In the genomic region with DNA sequence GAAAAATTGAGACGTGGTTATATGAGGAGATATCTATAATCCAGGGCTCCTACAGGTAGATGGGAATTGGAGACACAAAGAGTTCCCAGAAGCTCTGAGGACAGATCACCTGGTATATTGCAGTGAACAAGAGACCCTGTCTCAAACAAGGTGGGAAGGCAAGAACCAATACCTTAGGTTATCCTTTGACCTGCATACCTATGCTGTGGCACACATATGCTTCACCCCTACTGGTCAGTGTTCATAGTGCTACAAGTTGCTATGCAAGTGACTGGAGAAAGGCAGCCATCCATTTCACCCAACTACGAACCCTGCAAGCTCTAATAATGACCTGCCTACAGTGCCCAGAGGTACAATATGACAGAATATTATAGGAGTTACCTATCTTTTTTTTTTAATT, we compare ENCODE assay signal across 14 mouse cellular contexts. TPM values are rescaled to one million over a fixed set of nuclear protein-coding genes. Genes with fewer than 3 reads are reported as not detected.
A peak's percentile ranks its signal among the peaks of the same experiment; 100 is the strongest.
DNase-seq lines count a peak whose midpoint lies in the region; ATAC-seq and TF ChIP-seq lines count a peak whose summit lies in the region.
"Had no signal": no experiment of that assay in that cellular context is flagged by ENCODE, and none has a peak within 500 bp of the region (broad histone marks: within the 10 kb centered on the region; RNA-seq: fewer than 3 reads in every experiment).

No protein-coding gene starts in this region.

- TF ChIP-seq CTCF in liver, postnatal 0 days (IDR thresholded peaks at IDR 0.05; ENCODE audit: low read depth), result 0 out of 2 replicates have a peak, but pooled peaks have one; percentile 14
- TF ChIP-seq CTCF in intestine, postnatal 0 days (IDR thresholded peaks at IDR 0.05; ENCODE audit: low read depth), result peak; percentile 56

- DNase-seq in embryonic facial prominence, embryonic 10.5 days (ENCODE audit: low spot score), result no peak
- DNase-seq in liver, postnatal 0 days, result no peak
- no peak for DNase-seq in liver
- DNase-seq in CD4-positive helper T cell, adult 2 months (ENCODE audit: low read depth, low spot score), result peak; percentile 7
- DNase-seq in right cerebral cortex, postnatal 10 days (ENCODE audit: low spot score in 2 of 2), result no peak
- DNase-seq in adrenal gland, postnatal 36 days, result no peak
- DNase-seq: cerebellum, adult 18-20 months; kidney, adult 2 months; lung, adult 2 months had no signal

- peaks cover 11% of the 10 kb centered on the region for H3K4me1 ChIP-seq in embryonic facial prominence, embryonic 13.5 days
- H3K4me1 ChIP-seq in embryonic facial prominence, embryonic 10.5 days, result peaks cover 11% of the 10 kb centered on the region
- peaks cover 8% of the 10 kb centered on the region for H3K4me1 ChIP-seq in liver, postnatal 0 days (ENCODE audit: insufficient read depth)
- H3K4me1 ChIP-seq in intestine, postnatal 0 days (replicated peaks; ENCODE audit: control insufficient read depth, insufficient read depth, low read length), result peaks cover 2% of the 10 kb centered on the region; the same call in 1 of the 2 replicates

- H3K9me3 ChIP-seq in embryonic facial prominence, embryonic 13.5 days, result no peaks in the 10 kb centered on the region
- no peaks in the 10 kb centered on the region for H3K9me3 ChIP-seq in embryonic facial prominence, embryonic 10.5 days
- H3K9me3 ChIP-seq in liver, postnatal 0 days (ENCODE audit: low read length), result no peaks in the 10 kb centered on the region
- H3K9me3 ChIP-seq in intestine, postnatal 0 days (ENCODE audit: control insufficient read depth), result no peaks in the 10 kb centered on the region
- H3K9me3 ChIP-seq: forebrain, embryonic 10.5 days; limb, embryonic 10.5 days; neural tube, embryonic 13.5 days had no signal

- no peak overlapping the region for H3K9ac ChIP-seq in embryonic facial prominence, embryonic 13.5 days
- H3K9ac ChIP-seq in liver, postnatal 0 days (replicated peaks), result no peak overlapping the region
- no peak overlapping the region for H3K9ac ChIP-seq in intestine, postnatal 0 days (ENCODE audit: low read depth, low read length)

- no peak overlapping the region for H3K27ac ChIP-seq in embryonic facial prominence, embryonic 13.5 days
- H3K27ac ChIP-seq in embryonic facial prominence, embryonic 10.5 days (replicated peaks), result no peak overlapping the region
- H3K27ac ChIP-seq in liver, postnatal 0 days (ENCODE audit: low read depth), result no peak overlapping the region
- no peak overlapping the region for H3K27ac ChIP-seq in intestine, postnatal 0 days (ENCODE audit: low read depth, low read length)
- H3K27ac ChIP-seq: neural tube, embryonic 13.5 days had no signal

- H3K4me3 ChIP-seq in embryonic facial prominence, embryonic 13.5 days, result no peak overlapping the region
- H3K4me3 ChIP-seq in embryonic facial prominence, embryonic 10.5 days, result no peak overlapping the region
- H3K4me3 ChIP-seq in liver, postnatal 0 days (ENCODE audit: low read depth, low read length), result no peak overlapping the region
- H3K4me3 ChIP-seq in intestine, postnatal 0 days (ENCODE audit: low read depth, low read length), result peak overlapping the region; percentile 92; the same call in 1 of the 2 replicates

- H3K4me2 ChIP-seq in embryonic facial prominence, embryonic 13.5 days, result peak overlapping the region; percentile 86; the same call in 1 of the 2 replicates
- no peak overlapping the region for H3K4me2 ChIP-seq in liver, postnatal 0 days (ENCODE audit: low read depth, low read length)
- peak overlapping the region; percentile 97 for H3K4me2 ChIP-seq in intestine, postnatal 0 days (replicated peaks; ENCODE audit: low read depth)

- ATAC-seq in embryonic facial prominence, embryonic 13.5 days (ENCODE audit: insufficient number of reproducible peaks, insufficient read depth, low FRiP score, low TSS enrichment, low read depth), result no peak
- no peak for ATAC-seq in liver, postnatal 0 days
- no peak for ATAC-seq in intestine, postnatal 0 days

- 90% methylated on average over 2 of the region's 2 CpGs for WGBS in embryonic facial prominence, embryonic 13.5 days
- WGBS in embryonic facial prominence, embryonic 10.5 days, result 88% methylated on average over 2 of the region's 2 CpGs
- 98% methylated on average over 2 of the region's 2 CpGs for WGBS in liver, postnatal 0 days (ENCODE audit: insufficient replicate concordance)
- 88% methylated on average over 2 of the region's 2 CpGs for WGBS in intestine, postnatal 0 days

- no peak for TF ChIP-seq EP300 in liver, postnatal 0 days (IDR thresholded peaks at IDR 0.05; ENCODE audit: low read depth)

- H3K36me3 ChIP-seq in embryonic facial prominence, embryonic 13.5 days, result peaks cover 14% of the 10 kb centered on the region; the same call in 1 of the 2 replicates
- peaks cover 8% of the 10 kb centered on the region; the same call in 1 of the 2 replicates for H3K36me3 ChIP-seq in embryonic facial prominence, embryonic 10.5 days (replicated peaks)
- H3K36me3 ChIP-seq in liver, postnatal 0 days (replicated peaks; ENCODE audit: insufficient read depth, low read length), result no peaks in the 10 kb centered on the region
- peaks cover 10% of the 10 kb centered on the region; the same call in 1 of the 2 replicates for H3K36me3 ChIP-seq in intestine, postnatal 0 days (ENCODE audit: control insufficient read depth, insufficient read depth)
- H3K36me3 ChIP-seq: limb, embryonic 10.5 days had no signal

- H3K27me3 ChIP-seq in embryonic facial prominence, embryonic 13.5 days, result no peaks in the 10 kb centered on the region
- H3K27me3 ChIP-seq in embryonic facial prominence, embryonic 10.5 days (replicated peaks; ENCODE audit: low read depth, poor library complexity, severe bottlenecking), result no peaks in the 10 kb centered on the region
- H3K27me3 ChIP-seq in liver, postnatal 0 days (ENCODE audit: insufficient read depth, low read length), result no peaks in the 10 kb centered on the region
- no peaks in the 10 kb centered on the region for H3K27me3 ChIP-seq in intestine, postnatal 0 days (replicated peaks; ENCODE audit: control insufficient read depth, insufficient read depth, low read length)
- H3K27me3 ChIP-seq: neural tube, embryonic 13.5 days had no signal

RNA-seq across cellular contexts. Expression of a gene that starts 1.5 kb away (rescaled TPM):
- 51.3 and 54.4 TPM in 2 replicates for polyA plus RNA-seq in embryonic facial prominence, embryonic 13.5 days (2015; fragmentation: Nextera tagmentation; extraction: Ambion mirVana)
- polyA plus RNA-seq in embryonic facial prominence, embryonic 10.5 days (2016; fragmentation: Nextera tagmentation; extraction: Ambion mirVana), result 32.3 and 32.4 TPM in 2 replicates
- 12.5 and 12.6 TPM in 2 replicates for polyA plus RNA-seq in liver, postnatal 0 days (2015; fragmentation: Nextera tagmentation; extraction: Ambion mirVana)
- 55.3 and 58.1 TPM in 2 replicates for polyA plus RNA-seq in intestine, postnatal 0 days (2015; fragmentation: Nextera tagmentation; extraction: Ambion mirVana)
- 10 to 100 TPM; 22.2 to 32.3 TPM for total RNA-seq in adrenal gland, postnatal 36 days (2021)
